Mouse (Mus musculus): ENCODE results near the gene Tifa. TPM values are rescaled to one million over a fixed set of nuclear protein-coding genes. Genes with fewer than 3 reads are reported as not detected.
A peak's percentile ranks its signal among the peaks of the same experiment; 100 is the strongest.

The Tifa gene
- polyA plus RNA-seq, 1 experiment from 2014 or later: 86.0 TPM

GRCm38 (mm10) chr3:127821209-127821608 is 31.6 kb downstream of the Tifa start:
- TF ChIP-seq CTCF (IDR thresholded peaks at IDR 0.05): no peak
- in situ Hi-C loops (cut with MboI; ENCODE audit: low pct_unique_long_range_greater_than_20kb): no loop called here
- no peaks in the 10 kb centered on the region for H3K27me3 ChIP-seq
- DNase-seq (ENCODE audit: low read depth, low spot score) (no peak), ATAC-seq (no peak)
- ChIA-PET CTCF (no interaction called here), POLR2A (interaction anchor here (0.5 kb wide), 1 partner anchor 10 kb away, joined by 3 read pairs; no protein-coding TSS in a partner anchor)

- TF ChIP-seq CTCF (IDR thresholded peaks at IDR 0.05): no peak
- in situ Hi-C loops (cut with MboI; ENCODE audit: low pct_unique_long_range_greater_than_20kb): no loop called here
- ChIA-PET CTCF (interaction anchor here (1.2 to 1.9 kb wide), 3 partner anchors 8 to 26 kb away, joined by 3 to 7 read pairs (median 4); no protein-coding TSS in a partner anchor), POLR2A (interaction anchor here (0.6 to 1.6 kb wide), 3 partner anchors 13 to 455 kb away, joined by 3 to 4 read pairs (median 3); no protein-coding TSS in a partner anchor)
- H3K27me3 ChIP-seq: no peaks in the 10 kb centered on the region
- ATAC-seq: no peak
- DNase-seq (ENCODE audit: low read depth, low spot score): no peak
Measured at GRCm38 (mm10) chr3:127823886-127824863, 34.6 kb downstream of the Tifa start.

GRCm38 (mm10) chr3:127826503-127826902 is 36.9 kb downstream of the Tifa start:
- ChIA-PET POLR2A (interaction anchor here (1.0 to 2.2 kb wide), 2 partner anchors 10 to 13 kb away, joined by 4 to 9 read pairs; partner anchors contain the start of gene Ap1ar), CTCF (interaction anchor here (0.8 to 1.2 kb wide), 3 partner anchors 8 to 18 kb away, joined by 3 to 4 read pairs (median 4); no protein-coding TSS in a partner anchor)
- peak; percentile 17 for ATAC-seq
- in situ Hi-C loops (cut with MboI; ENCODE audit: low pct_unique_long_range_greater_than_20kb): loop anchor here (25.0 kb wide), 1 partner anchor 1386 kb away; no protein-coding TSS in a partner anchor
- DNase-seq (ENCODE audit: low read depth, low spot score): no peak
- TF ChIP-seq CTCF (IDR thresholded peaks at IDR 0.05): no peak
- no peaks in the 10 kb centered on the region for H3K27me3 ChIP-seq

- in situ Hi-C loops (cut with MboI; ENCODE audit: low pct_unique_long_range_greater_than_20kb): loop anchor here (25.0 kb wide), 1 partner anchor 1385 kb away; no protein-coding TSS in a partner anchor
- no peak for ATAC-seq
- H3K27me3 ChIP-seq: no peaks in the 10 kb centered on the region
- TF ChIP-seq CTCF (IDR thresholded peaks at IDR 0.05): no peak
- DNase-seq (ENCODE audit: low read depth, low spot score): no peak
- CTCF ChIA-PET: interaction anchor here (1.2 kb wide), 1 partner anchor 12 kb away, joined by 4 read pairs; no protein-coding TSS in a partner anchor
- POLR2A ChIA-PET: interaction anchor here (1.0 to 2.2 kb wide), 2 partner anchors 10 to 12 kb away, joined by 4 to 9 read pairs; partner anchors contain the start of gene Ap1ar
Measured at GRCm38 (mm10) chr3:127827123-127827522, 37.5 kb downstream of the Tifa start.

- no peak for TF ChIP-seq CTCF (IDR thresholded peaks at IDR 0.05)
- in situ Hi-C loops (cut with MboI; ENCODE audit: low pct_unique_long_range_greater_than_20kb): loop anchor here (25.0 kb wide), 1 partner anchor 1382 kb away; no protein-coding TSS in a partner anchor
- ChIA-PET CTCF (interaction anchor here (1.6 kb wide), 1 partner anchor 44 kb away, joined by 3 read pairs; no protein-coding TSS in a partner anchor), POLR2A (no interaction called here)
- no peaks in the 10 kb centered on the region for H3K27me3 ChIP-seq
- ATAC-seq: no peak
- no peak for DNase-seq (ENCODE audit: low read depth, low spot score)
Measured at GRCm38 (mm10) chr3:127830183-127830582, 40.6 kb downstream of the Tifa start.

- no peaks in the 10 kb centered on the region for H3K27me3 ChIP-seq
- ChIA-PET CTCF (interaction anchor here (0.6 to 1.7 kb wide), 4 partner anchors 12 to 43 kb away, joined by 3 to 6 read pairs (median 3); no protein-coding TSS in a partner anchor), POLR2A (interaction anchor here (0.7 kb wide), 1 partner anchor 10 kb away, joined by 3 read pairs; no protein-coding TSS in a partner anchor)
- in situ Hi-C loops (cut with MboI; ENCODE audit: low pct_unique_long_range_greater_than_20kb): loop anchor here (25.0 kb wide), 1 partner anchor 1381 kb away; no protein-coding TSS in a partner anchor
- no peak for ATAC-seq
- no peak for TF ChIP-seq CTCF (IDR thresholded peaks at IDR 0.05)
- DNase-seq (ENCODE audit: low read depth, low spot score): no peak
Measured at GRCm38 (mm10) chr3:127831079-127831478, 41.5 kb downstream of the Tifa start.

GRCm38 (mm10) chr3:127834040-127834439 is 44.4 kb downstream of the Tifa start:
- DNase-seq (ENCODE audit: low read depth, low spot score) (no peak), ATAC-seq (no peak)
- no peaks in the 10 kb centered on the region for H3K27me3 ChIP-seq
- ChIA-PET POLR2A (interaction anchor here (0.7 kb wide), 1 partner anchor 44 kb away, joined by 3 read pairs; the partner anchor contains the start of gene Tifa), CTCF (interaction anchor here (1.4 to 2.8 kb wide), 5 partner anchors 8 to 43 kb away, joined by 3 to 7 read pairs (median 4); no protein-coding TSS in a partner anchor)
- in situ Hi-C loops (cut with MboI; ENCODE audit: low pct_unique_long_range_greater_than_20kb): loop anchor here (25.0 kb wide), 1 partner anchor 1378 kb away; no protein-coding TSS in a partner anchor
- no peak for TF ChIP-seq CTCF (IDR thresholded peaks at IDR 0.05)

- in situ Hi-C loops (cut with MboI; ENCODE audit: low pct_unique_long_range_greater_than_20kb): loop anchor here (5.0 to 25.0 kb wide), 2 partner anchors 112 to 1377 kb away; no protein-coding TSS in a partner anchor
- TF ChIP-seq CTCF (IDR thresholded peaks at IDR 0.05): no peak
- no peaks in the 10 kb centered on the region for H3K27me3 ChIP-seq
- CTCF ChIA-PET: interaction anchor here (0.9 to 1.4 kb wide), 2 partner anchors 11 to 15 kb away, joined by 3 to 4 read pairs; no protein-coding TSS in a partner anchor
- ATAC-seq (no peak), DNase-seq (ENCODE audit: low read depth, low spot score) (no peak)
- POLR2A ChIA-PET: interaction anchor here (0.6 to 2.6 kb wide), 2 partner anchors 12 to 494 kb away, joined by 3 to 6 read pairs; no protein-coding TSS in a partner anchor
Measured at GRCm38 (mm10) chr3:127835594-127835993, 46.0 kb downstream of the Tifa start.

GRCm38 (mm10) chr3:127836798-127837153 is 47.2 kb downstream of the Tifa start:
- ATAC-seq: peak; percentile 0
- DNase-seq (ENCODE audit: low read depth, low spot score): no peak
- POLR2A ChIA-PET: interaction anchor here (0.7 to 2.6 kb wide), 6 partner anchors 10 to 111 kb away, joined by 3 to 9 read pairs (median 4); no protein-coding TSS in a partner anchor
- no peak for TF ChIP-seq CTCF (IDR thresholded peaks at IDR 0.05)
- CTCF ChIA-PET: interaction anchor here (0.9 to 2.5 kb wide), 3 partner anchors 9 to 14 kb away, joined by 3 to 11 read pairs (median 4); no protein-coding TSS in a partner anchor
- in situ Hi-C loops (cut with MboI; ENCODE audit: low pct_unique_long_range_greater_than_20kb): loop anchor here (5.0 to 25.0 kb wide), 2 partner anchors 111 to 1376 kb away; no protein-coding TSS in a partner anchor
- no peaks in the 10 kb centered on the region for H3K27me3 ChIP-seq
